Mouse (Mus musculus) heart, postnatal 0 days (tissue): ENCODE data around the gene Pdlim3. TPM values are rescaled to one million over a fixed set of nuclear protein-coding genes. Genes with fewer than 3 reads are reported as not detected.
A peak's percentile ranks its signal among the peaks of the same experiment; 100 is the strongest.
"Not testable (repeated sequence)": the region's sequence is repeated elsewhere in the genome, so short reads cannot be mapped to it uniquely, and the experiment has no call there.

Source experiments
- ATAC-seq: fragments of 200-750 bp; cut with Nextera tagmentation; 2 replicates; pipeline ENCODE4 v1.8.0; 2017; ENCODE audit warnings: low read depth, moderate number of reproducible peaks, moderate library complexity; ENCODE audit not compliant: insufficient read depth
- DNase-seq: peaks from one replicate; pipeline ENCODE4 v3.0.0-alpha.2; 2016; ENCODE audit warnings: low spot score
- H3K27ac ChIP-seq: fragments of 300-500 bp; sonication (generic); 2 replicates; pipeline ENCODE4 v1.5.1; 2014; ENCODE audit warnings: low read depth, mild to moderate bottlenecking
- H3K27me3 ChIP-seq: fragments of 300-500 bp; sonication (generic); 2 replicates; pipeline ENCODE4 v1.6.1; 2014; ENCODE audit warnings: low read length, mixed read lengths; ENCODE audit not compliant: control insufficient read depth, insufficient read depth
- H3K36me3 ChIP-seq: fragments of 300-500 bp; sonication (generic); replicated peaks from 2 replicates; pipeline ENCODE4 v1.6.1; 2014; ENCODE audit warnings: low read length, mixed read lengths; ENCODE audit not compliant: control insufficient read depth, insufficient read depth
- H3K4me1 ChIP-seq: fragments of 300-500 bp; sonication (generic); 2 replicates; pipeline ENCODE4 v1.6.1; 2014; ENCODE audit warnings: antibody characterized with exemption; ENCODE audit not compliant: control insufficient read depth, insufficient read depth
- H3K4me2 ChIP-seq: fragments of 300-500 bp; sonication (generic); 2 replicates; pipeline ENCODE4 v1.6.1; 2014; ENCODE audit warnings: low read depth, mild to moderate bottlenecking, low read length, moderate library complexity
- H3K4me3 ChIP-seq: fragments of 300-500 bp; sonication (generic); 2 replicates; pipeline ENCODE4 v1.5.1; 2014; ENCODE audit warnings: low read depth, low read length
- H3K9ac ChIP-seq: fragments of 300-500 bp; sonication (generic); replicated peaks from 2 replicates; pipeline ENCODE4 v1.6.1; 2014; ENCODE audit warnings: low read depth, low read length, mixed read lengths
- H3K9me3 ChIP-seq: fragments of 300-500 bp; sonication (generic); replicated peaks from 2 replicates; pipeline ENCODE4 v1.6.1; 2016; ENCODE audit warnings: low read length; ENCODE audit not compliant: control insufficient read depth
- CTCF ChIP-seq: IDR thresholded peaks from 2 replicates; pipeline ENCODE4 v1.5.1; 2016; ENCODE audit warnings: antibody characterized with exemption, control low read depth, low read depth
- EP300 ChIP-seq: IDR thresholded peaks from 2 replicates; pipeline ENCODE4 v1.6.1; 2016; ENCODE audit warnings: antibody characterized with exemption, low read depth
- WGBS: fragments of 180-500 bp; shearing (Covaris S2); extraction: QIAGEN DNeasy Blood & Tissue Kit; methylation state at CpG from one replicate; pipeline ENCODE4 v1.1.7; 2014; 5-methylcytosine and 5-hydroxymethylcytosine counted together
- polyA plus RNA-seq: library from polyadenylated mRNA; unstranded; fragments of >200 nt; fragmentation: Nextera tagmentation; extraction: Ambion mirVana; gene quantifications from 2 replicates; pipeline ENCODE4 v1.2.1, GENCODE M21; 2015
- total RNA-seq: library from RNA; depleted of rRNA; stranded (reverse); fragments of >200 nt; gene quantifications from 2 replicates; pipeline ENCODE4 v1.2.3, GENCODE M21; 2014; ENCODE audit warnings: low replicate concordance

Pdlim3 gene
- total and polyA plus RNA-seq, 2 experiments from 2014 or later = 127 to 168 TPM

DNA sequence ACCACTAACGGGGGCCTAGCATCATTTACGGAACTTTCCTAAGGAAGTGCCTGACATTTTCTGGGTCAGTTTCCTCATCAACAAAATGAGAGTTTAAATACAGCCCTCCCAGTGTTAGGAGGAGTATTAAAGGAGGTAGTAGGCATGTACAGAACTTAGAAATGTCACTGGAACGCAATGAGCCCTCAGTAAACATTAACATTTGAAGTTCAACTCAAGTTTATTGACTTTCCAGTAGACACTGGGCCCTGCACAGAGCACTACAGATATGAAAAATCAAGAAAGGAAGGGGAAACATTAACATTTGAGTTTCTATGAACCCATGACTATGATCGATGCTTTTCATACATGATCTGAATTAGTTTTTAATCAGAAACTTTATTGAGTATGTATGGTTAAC lies 30.1 kb upstream of the Pdlim3 start:
- Histone ChIP-seq H3K4me1 (no peaks in the 10 kb centered on the region; the same call in 1 of the 2 replicates), H3K4me2 (no peak overlapping the region), H3K27me3 (no peaks in the 10 kb centered on the region), H3K9me3 (no peaks in the 10 kb centered on the region), H3K4me3 (no peak overlapping the region), H3K27ac (no peak overlapping the region), H3K9ac (no peak overlapping the region), H3K36me3 (no peaks in the 10 kb centered on the region)
- ATAC-seq (no peak), DNase-seq (no peak)
- TF ChIP-seq EP300 (no peak), CTCF (no peak)
- 87% methylated on average over 4 of the region's 4 CpGs for WGBS

- H3K9me3 ChIP-seq = no peaks in the 10 kb centered on the region
- no peak overlapping the region for H3K27ac ChIP-seq
- H3K4me3 ChIP-seq = no peak overlapping the region
- H3K4me1 ChIP-seq = no peaks in the 10 kb centered on the region; the same call in 1 of the 2 replicates
- WGBS = 59% methylated on average over 5 of the region's 5 CpGs
- no peak overlapping the region for H3K4me2 ChIP-seq
- H3K9ac ChIP-seq = no peak overlapping the region
- ATAC-seq (no peak), DNase-seq (no peak)
- TF ChIP-seq CTCF (no peak), EP300 (no peak)
- no peaks in the 10 kb centered on the region for H3K27me3 ChIP-seq
- no peaks in the 10 kb centered on the region for H3K36me3 ChIP-seq
Observed at GRCm38 (mm10) chr8:45857734-45858133, 27.5 kb upstream of the Pdlim3 start.

- no peak overlapping the region for H3K4me2 ChIP-seq
- TF ChIP-seq EP300 = no peak
- no peak for TF ChIP-seq CTCF
- H3K9ac ChIP-seq = no peak overlapping the region
- no peaks in the 10 kb centered on the region for H3K9me3 ChIP-seq
- DNase-seq = no peak
- 67% methylated on average over 9 of the region's 9 CpGs for WGBS
- no peaks in the 10 kb centered on the region for H3K36me3 ChIP-seq
- H3K27ac ChIP-seq = no peak overlapping the region
- no peaks in the 10 kb centered on the region for H3K4me1 ChIP-seq
- H3K27me3 ChIP-seq = no peaks in the 10 kb centered on the region
- H3K4me3 ChIP-seq = no peak overlapping the region
- no peak for ATAC-seq
Observed at GRCm38 (mm10) chr8:45858391-45858790, 26.9 kb upstream of the Pdlim3 start.

DNA sequence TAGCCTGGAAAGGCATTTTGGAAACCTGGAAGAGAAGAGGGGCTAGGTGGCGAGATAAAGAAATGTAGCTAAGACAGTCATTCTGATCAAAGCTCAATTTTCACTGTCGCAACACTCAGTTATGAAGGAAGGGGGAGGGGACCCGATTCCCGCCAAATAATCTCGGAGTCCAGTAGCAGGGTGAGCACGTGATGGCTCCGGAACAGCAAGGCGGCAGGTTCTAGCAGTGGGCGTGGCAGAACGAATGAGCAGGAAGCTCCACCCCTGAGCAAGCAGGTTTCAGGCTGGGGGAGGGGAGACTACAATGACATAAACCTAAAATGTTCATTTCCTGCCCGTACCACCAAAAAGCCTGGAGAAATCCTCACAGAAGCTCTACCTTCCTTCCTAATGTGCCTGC lies 13.7 kb upstream of the Pdlim3 start:
- not testable (repeated sequence) for ATAC-seq, H3K9me3 ChIP-seq, H3K9ac ChIP-seq, DNase-seq, H3K4me3 ChIP-seq, H3K4me1 ChIP-seq, H3K27me3 ChIP-seq, H3K4me2 ChIP-seq, H3K36me3 ChIP-seq
- H3K27ac ChIP-seq = peak overlapping the region; percentile 44; the same call in 1 of the 2 replicates
- 61% methylated on average over 11 of the region's 11 CpGs for WGBS

DNA sequence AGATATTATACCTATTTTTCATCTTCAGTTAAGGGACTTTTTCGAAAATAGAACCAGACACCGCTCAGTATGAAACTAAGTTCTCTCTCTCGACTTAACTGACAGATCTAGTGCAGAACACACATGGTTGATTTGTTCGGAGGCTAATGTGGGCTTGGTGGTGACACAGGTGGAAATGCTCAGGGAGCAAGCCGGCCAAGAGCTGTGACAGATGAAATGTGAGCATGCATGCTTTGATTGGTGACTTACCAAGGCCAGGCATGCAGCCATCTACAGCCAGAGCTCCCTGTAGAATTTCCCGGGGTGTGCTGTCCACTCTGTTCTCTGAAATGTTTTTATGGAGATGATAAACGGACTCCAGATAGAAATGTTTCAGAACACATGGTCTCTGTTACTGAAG lies 13.2 kb upstream of the Pdlim3 start:
- ATAC-seq (peak; percentile 53), DNase-seq (peak; percentile 43)
- 35% methylated on average over 7 of the region's 7 CpGs for WGBS
- H3K27me3 ChIP-seq = no peaks in the 10 kb centered on the region
- H3K4me2 ChIP-seq = no peak overlapping the region
- peaks cover 6% of the 10 kb centered on the region; the same call in 1 of the 2 replicates for H3K4me1 ChIP-seq
- H3K36me3 ChIP-seq = no peaks in the 10 kb centered on the region
- H3K9me3 ChIP-seq = no peaks in the 10 kb centered on the region
- H3K4me3 ChIP-seq = no peak overlapping the region
- H3K27ac ChIP-seq = peak overlapping the region; percentile 60; the same call in 1 of the 2 replicates
- H3K9ac ChIP-seq = no peak overlapping the region
- TF ChIP-seq CTCF = no peak
- no peak for TF ChIP-seq EP300

DNA sequence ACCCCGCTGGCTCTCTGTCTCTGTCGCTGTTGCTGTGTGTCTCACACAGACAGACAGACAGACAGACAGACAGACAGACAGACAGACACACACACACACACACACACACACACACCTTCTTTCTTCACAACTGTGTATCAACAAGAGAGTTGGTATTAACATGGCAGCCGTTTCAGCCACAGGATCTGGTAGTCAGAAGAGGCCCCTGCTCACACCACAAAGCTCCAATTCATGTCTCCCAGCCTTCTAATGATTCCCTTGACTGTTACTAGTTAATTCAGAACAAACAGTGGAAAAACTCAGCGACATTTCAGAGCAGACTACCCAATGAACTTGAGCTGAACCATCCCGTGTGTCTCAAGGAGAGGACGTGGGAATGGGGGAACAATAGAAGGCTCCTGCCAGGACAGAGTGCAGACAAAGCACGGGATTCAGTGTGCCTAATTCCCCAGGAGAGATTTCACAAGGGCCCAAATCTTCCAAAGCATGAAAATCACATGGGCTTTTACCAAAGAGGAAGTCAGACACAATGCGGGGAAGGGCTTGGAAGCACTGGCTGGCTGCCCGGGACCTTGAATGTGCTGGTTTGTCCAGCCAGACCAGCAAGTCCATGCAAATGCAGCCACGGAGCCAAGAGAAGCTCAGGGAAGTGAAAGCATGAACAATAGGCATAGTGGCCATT lies 10.2 kb upstream of the Pdlim3 start:
- peak; percentile 84 for ATAC-seq
- TF ChIP-seq EP300 = no peak
- TF ChIP-seq CTCF = no peak

More for the DNA sequence above, 10.2 kb upstream of the Pdlim3 start:
- 24% methylated on average over 10 of the region's 10 CpGs for WGBS
- no peaks in the 10 kb centered on the region for H3K27me3 ChIP-seq
- no peak overlapping the region for H3K9ac ChIP-seq
- no peak overlapping the region for H3K4me3 ChIP-seq
- H3K36me3 ChIP-seq = no peaks in the 10 kb centered on the region
- H3K9me3 ChIP-seq = no peaks in the 10 kb centered on the region
- peak; percentile 93 for DNase-seq
- peak overlapping the region; percentile 32 for H3K4me2 ChIP-seq
- peak overlapping the region; percentile 90 for H3K27ac ChIP-seq
- H3K4me1 ChIP-seq = peaks cover 6% of the 10 kb centered on the region; the same call in 1 of the 2 replicates
